Comparison of ENCODE assay signal across 24 mouse cellular contexts in the genomic region with DNA sequence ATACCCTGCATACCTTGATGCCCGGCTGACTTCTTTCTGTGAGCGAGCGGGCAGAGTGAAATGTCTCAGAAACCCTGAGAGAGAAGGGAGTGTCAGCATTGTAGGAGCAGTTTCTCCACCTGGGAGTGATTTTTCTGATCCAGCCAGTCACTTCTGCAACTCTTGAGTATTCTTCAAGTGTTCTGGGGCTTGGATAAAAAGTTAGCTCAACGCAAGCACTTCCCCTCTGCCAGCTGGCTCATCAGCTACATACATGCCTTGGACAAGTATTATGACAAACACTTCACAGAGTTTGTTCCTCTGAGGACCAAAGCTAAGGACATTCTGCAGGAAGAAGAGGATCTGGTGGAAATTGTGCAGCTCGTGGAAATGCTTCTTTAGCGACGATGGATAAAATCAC.
"Had no signal": no experiment of that assay in that cellular context is flagged by ENCODE, and none has a peak within 500 bp of the region (broad histone marks: within the 10 kb centered on the region; RNA-seq: fewer than 3 reads in every experiment).

No protein-coding gene starts in this region.

- H3K27ac ChIP-seq: gastrocnemius, adult 2 months; heart, embryonic 10.5 days; hindbrain, embryonic 10.5 days; hindbrain, embryonic 12.5 days; hindbrain, embryonic 14.5 days; intestine, embryonic 15.5 days; layer of hippocampus, adult 2 months; left cerebral cortex, adult 2 months; limb, embryonic 10.5 days; limb, embryonic 12.5 days had no signal

- DNase-seq: gastrocnemius, adult 2 months; gastrocnemius, postnatal 10 days; gastrocnemius, postnatal 25 days; heart, adult 18-20 months; heart, postnatal 10 days; heart, postnatal 4 days; kidney, adult 18-20 months; kidney, adult 8-10 months; kidney, postnatal 10 days; kidney, postnatal 25 days; kidney, postnatal 4 days had no signal

- H3K9me3 ChIP-seq: heart, embryonic 10.5 days; hindbrain, embryonic 10.5 days; hindbrain, embryonic 12.5 days; intestine, embryonic 15.5 days; limb, embryonic 10.5 days; limb, embryonic 12.5 days had no signal

- H3K27me3 ChIP-seq: heart, embryonic 12.5 days; hindbrain, embryonic 12.5 days; intestine, embryonic 15.5 days; limb, embryonic 12.5 days had no signal

- ATAC-seq: hindbrain, embryonic 16.5 days; inflammation-experienced regulatory T-cells, adult 6 months; intestine, embryonic 15.5 days; intestine, postnatal 0 days had no signal

- H3K36me3 ChIP-seq: heart, embryonic 10.5 days; heart, embryonic 12.5 days; hindbrain, embryonic 12.5 days; intestine, embryonic 15.5 days; limb, embryonic 10.5 days; limb, embryonic 12.5 days had no signal

- H3K4me3 ChIP-seq: gastrocnemius, adult 2 months; heart, embryonic 10.5 days; heart, embryonic 12.5 days; hindbrain, embryonic 10.5 days; hindbrain, embryonic 12.5 days; intestine, embryonic 15.5 days; layer of hippocampus, adult 2 months; left cerebral cortex, adult 2 months; limb, embryonic 10.5 days; limb, embryonic 12.5 days had no signal

- H3K4me1 ChIP-seq: heart, embryonic 10.5 days; heart, embryonic 12.5 days; hindbrain, embryonic 10.5 days; hindbrain, embryonic 12.5 days; intestine, embryonic 15.5 days; limb, embryonic 10.5 days; limb, embryonic 12.5 days had no signal

- H3K4me2 ChIP-seq: heart, embryonic 12.5 days; hindbrain, embryonic 12.5 days; hindbrain, embryonic 14.5 days; intestine, embryonic 15.5 days; limb, embryonic 12.5 days had no signal

- H3K9ac ChIP-seq: heart, embryonic 12.5 days; hindbrain, embryonic 12.5 days; hindbrain, embryonic 14.5 days; intestine, embryonic 15.5 days; limb, embryonic 12.5 days had no signal
